18 mouse cellular contexts compared by ENCODE assay signal in the genomic region with DNA sequence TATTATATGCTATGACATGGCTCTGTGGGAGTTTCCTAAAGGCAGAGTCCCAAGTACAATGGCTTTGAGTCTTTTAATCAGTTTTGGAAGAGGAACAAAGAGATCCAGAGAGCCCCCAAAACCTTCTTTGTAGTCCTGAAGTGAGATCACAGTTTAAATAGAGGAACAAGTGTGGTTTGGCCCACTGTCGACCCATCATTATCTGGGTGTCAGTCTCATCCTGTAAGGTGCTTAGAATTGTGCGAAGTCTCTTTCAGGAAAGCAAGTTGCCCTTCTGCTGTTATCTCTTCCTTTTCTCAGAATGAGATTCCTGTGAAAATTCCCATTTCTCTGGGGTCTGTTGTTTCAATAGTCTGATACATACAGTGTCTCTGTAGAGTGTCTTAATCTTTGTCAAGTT.
"Had no signal": no experiment of that assay in that cellular context is flagged by ENCODE, and none has a peak within 500 bp of the region (broad histone marks: within the 10 kb centered on the region; RNA-seq: fewer than 3 reads in every experiment).

No protein-coding gene starts in this region.

- H3K27me3 ChIP-seq: limb, embryonic 13.5 days; liver, embryonic 15.5 days; megakaryocyte, embryonic 14.5 days; midbrain, embryonic 15.5 days; neural tube, embryonic 12.5 days; stomach, embryonic 15.5 days had no signal

- ATAC-seq: lung, postnatal 0 days; midbrain, embryonic 15.5 days had no signal

- H3K4me3 ChIP-seq: limb, embryonic 13.5 days; liver, embryonic 15.5 days; megakaryocyte, embryonic 14.5 days; midbrain, embryonic 15.5 days; neural tube, embryonic 12.5 days; stomach, embryonic 15.5 days had no signal

- H3K9me3 ChIP-seq: limb, embryonic 13.5 days; liver, embryonic 15.5 days; midbrain, embryonic 15.5 days; neural tube, embryonic 12.5 days; stomach, embryonic 15.5 days had no signal

- H3K27ac ChIP-seq: kidney, postnatal 0 days; limb, embryonic 13.5 days; liver, embryonic 15.5 days; midbrain, embryonic 15.5 days; neural tube, embryonic 12.5 days; stomach, embryonic 15.5 days had no signal

- H3K4me2 ChIP-seq: limb, embryonic 13.5 days; liver, embryonic 15.5 days; midbrain, embryonic 11.5 days; midbrain, embryonic 15.5 days; neural tube, embryonic 12.5 days; stomach, embryonic 15.5 days had no signal

- DNase-seq: kidney, adult 9 months; kidney, postnatal 36 days; left cerebral cortex, postnatal 4 days; lung, adult 2 months; lung, postnatal 4 days; retina, postnatal 1 day; right cerebral cortex, postnatal 4 days; spleen, adult 18-20 months; thymus, postnatal 25 days had no signal

- H3K9ac ChIP-seq: limb, embryonic 13.5 days; liver, embryonic 15.5 days; midbrain, embryonic 15.5 days; neural tube, embryonic 12.5 days; stomach, embryonic 15.5 days had no signal

- H3K4me1 ChIP-seq: limb, embryonic 13.5 days; liver, embryonic 15.5 days; midbrain, embryonic 15.5 days; neural tube, embryonic 12.5 days; stomach, embryonic 15.5 days had no signal
